Mouse (Mus musculus) CD4-positive helper T cell, adult 2 months (primary cell): ENCODE measurements around the gene Gm10135.

ENCODE experiments used
- DNase-seq: peaks from one replicate; pipeline ENCODE4 v3.0.0-alpha.2; 2012; ENCODE audit warnings: low read depth, missing footprints, low spot score

Gm10135 gene

DNA sequence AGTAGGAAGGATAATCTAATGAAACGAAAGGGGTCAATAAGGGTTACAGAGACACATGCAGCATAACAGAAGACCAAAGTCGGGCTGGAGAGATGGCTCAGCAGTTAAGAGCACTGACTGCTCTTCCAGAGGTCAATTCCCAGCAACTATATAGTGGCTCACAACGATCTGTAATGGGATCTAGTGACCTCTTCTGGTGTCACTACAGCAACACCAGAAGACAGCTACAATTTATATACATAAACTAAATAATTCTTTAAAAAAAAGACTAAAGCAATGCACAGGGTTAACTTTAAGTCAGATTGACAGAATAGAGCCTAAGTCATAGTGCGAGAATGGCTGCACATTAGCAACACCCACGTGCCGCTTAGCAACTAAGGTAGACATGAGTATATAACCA, 14.4 kb downstream of the Gm10135 start:
- no peak for DNase-seq

DNA sequence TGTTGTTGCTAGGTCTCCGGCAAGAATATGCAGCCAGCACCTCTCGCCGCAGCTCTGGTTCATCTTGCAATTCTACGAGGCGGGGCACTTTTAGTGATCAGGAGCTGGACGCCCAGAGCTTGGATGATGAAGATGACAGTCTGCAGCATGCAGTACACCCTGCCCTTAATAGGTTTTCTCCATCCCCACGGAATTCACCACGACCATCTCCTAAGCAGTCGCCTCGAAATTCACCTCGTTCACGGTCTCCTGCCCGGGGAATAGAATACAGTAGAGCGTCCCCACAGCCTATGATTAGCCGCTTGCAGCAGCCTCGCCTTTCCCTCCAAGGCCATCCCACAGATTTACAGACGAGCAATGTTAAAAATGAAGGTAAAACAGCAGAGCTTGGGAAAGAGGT, 17.2 kb downstream of the Gm10135 start:
- no peak for DNase-seq

DNA sequence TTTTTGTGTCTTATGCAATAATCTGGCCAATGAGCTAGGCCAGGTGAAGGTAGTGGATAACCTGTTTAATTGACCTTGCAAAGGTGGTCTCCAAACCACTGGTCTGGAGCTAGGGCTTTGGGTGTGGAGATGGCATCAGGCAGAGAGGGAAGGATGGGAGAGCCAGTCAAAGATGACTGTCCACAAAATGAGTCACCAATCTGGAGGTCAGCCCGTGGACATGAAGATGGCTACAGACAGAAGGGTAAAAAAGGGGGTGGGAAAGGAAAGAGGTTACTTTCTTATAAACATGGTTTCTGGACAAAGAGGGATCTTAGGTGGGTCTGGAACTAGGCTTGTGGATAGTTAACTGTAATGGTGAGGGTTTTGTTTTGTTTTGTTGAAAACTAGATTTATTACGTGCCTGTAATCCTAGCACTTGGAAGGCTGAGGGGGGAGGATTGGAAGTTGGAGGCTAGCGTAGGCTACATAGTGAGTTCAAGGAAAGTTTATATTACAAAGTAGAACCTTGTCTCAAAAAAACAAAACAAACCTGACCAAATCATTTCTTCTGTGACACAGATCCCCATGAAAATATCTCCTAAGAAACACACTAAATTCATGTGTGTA, 20.4 kb downstream of the Gm10135 start:
- no peak for DNase-seq

DNA sequence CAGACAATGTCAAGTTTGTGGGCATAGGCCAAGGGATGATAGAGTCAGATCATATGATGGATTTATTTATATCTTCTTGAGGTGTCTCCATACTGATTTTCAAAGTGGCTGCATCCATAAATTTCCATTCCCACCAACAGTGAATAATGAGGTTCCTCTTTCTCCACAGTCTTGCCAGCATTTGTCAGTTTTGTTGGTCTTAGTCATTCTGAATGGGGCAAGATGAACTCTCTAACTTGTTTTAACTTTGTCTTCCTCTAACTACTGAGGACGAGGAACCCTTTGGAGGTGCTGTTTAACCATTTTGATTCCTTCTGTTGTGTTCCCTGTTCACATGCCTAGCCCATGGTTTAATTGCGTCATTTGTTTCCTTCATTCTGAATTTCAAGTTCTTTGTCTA, 24.2 kb downstream of the Gm10135 start:
- no peak for DNase-seq

DNA sequence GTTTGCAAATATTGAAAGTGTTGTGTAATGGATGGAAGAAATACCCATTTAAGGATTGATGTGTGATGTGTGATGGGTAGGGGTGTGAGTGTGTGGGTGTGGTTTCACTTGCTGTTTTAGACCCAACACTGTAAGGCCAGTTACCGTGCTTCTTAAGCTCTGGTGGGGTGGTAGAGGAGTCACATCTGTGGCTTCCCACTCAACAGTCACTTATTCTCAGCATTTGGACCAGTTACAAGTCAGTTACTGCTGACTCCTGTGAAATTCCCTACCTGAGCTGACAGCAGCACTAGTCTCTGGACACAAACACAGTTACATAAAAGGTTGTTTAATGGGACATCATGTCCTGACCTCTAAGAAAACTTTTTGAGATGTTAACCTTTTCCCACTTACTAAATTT, 26.4 kb downstream of the Gm10135 start:
- DNase-seq: no peak

DNA sequence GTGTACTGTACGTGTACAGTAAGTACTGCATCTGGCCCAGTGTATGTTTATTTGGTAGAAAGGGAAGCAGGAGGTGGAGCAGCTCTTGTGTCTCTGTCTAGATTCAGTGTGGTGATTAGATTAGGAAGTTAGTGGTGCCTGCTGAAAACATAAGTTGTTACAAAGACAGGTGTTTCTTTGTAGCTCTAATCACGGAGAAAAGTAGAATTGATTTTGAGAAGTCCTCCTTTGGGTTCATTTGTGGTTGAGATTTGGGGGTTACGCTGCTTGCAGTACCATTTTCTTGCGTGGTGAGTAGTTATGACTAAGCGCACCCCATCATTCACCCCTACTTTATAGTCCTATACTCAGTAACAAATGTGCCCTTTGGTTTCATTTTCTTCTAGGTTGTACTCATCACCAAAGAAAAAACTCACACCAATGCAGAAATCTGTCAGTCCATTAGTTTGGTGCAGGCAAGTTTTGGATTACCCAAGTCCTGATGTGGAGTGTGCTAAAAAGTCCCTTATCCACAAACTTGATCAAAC, 33.5 kb downstream of the Gm10135 start:
- peak; percentile 48 for DNase-seq

DNA sequence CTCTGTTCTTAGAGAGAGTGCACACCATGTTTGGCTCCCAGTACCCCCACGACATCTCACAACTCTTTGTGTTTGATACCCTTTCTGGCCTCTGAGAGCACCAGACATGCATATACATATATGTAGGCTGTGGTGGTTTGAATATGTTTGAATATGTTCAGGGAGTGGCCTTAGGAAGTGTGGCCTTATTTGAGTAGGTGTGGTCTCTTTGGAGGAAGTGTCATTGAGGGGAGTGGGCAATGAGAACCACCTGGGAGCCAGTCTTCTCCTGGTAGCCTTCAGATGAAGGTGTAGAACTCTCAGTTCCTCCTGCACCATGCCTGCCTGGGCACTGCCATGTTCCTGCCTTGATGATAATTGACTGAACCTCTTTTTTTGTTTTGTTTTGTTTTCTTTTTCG, 35.2 kb downstream of the Gm10135 start:
- DNase-seq: no peak

DNA sequence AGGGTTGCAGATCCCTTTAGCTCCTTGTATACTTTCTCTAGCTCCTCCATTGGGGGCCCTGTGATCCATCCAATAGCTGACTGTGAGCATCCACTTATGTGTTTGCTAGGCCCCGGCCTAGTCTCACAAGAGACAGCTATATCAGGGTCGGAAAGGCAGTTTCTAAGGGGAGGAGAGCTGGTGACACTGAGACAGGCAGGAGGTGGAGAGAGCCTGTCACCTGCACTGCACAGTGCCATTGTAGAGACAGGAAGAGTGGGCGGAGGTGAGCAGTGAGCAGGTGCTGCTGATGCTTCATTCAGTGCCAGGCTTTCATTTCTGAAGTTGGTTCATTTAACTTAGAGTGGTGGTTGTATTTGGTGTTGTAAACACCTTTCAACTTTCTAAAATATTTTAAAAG, 36.1 kb downstream of the Gm10135 start:
- DNase-seq: peak; percentile 71

DNA sequence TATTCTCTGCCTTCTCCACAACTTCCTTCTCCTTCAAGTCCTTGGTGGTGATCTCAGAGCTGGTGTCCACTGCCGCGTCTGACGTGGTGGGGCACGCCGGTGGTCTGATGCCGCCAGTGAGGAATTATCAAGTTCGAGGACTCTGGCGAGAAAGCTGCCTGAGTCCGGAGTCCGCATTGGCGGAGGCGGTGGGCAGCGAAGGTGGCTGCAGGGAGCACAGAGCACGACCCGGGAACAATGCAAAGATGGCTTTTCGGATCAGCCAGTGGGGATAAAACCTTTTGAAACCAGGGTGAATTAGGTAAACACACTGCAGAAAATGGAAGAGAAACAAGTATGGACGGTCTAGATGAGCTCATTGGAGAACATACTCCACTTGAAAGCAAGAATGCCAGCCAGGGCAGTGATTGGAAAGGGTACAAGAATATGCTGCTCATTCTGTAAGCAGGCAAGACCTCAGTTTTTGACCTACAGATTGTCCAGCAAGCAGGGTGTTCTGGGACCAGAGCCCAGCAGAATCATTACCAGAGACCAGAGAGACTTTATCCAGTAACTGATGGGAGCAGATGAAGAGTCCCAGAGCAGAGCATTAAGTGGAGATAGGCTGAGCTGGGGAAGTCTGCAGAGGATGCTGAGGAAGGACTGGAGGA, 41.4 kb downstream of the Gm10135 start:
- DNase-seq: no peak

DNA sequence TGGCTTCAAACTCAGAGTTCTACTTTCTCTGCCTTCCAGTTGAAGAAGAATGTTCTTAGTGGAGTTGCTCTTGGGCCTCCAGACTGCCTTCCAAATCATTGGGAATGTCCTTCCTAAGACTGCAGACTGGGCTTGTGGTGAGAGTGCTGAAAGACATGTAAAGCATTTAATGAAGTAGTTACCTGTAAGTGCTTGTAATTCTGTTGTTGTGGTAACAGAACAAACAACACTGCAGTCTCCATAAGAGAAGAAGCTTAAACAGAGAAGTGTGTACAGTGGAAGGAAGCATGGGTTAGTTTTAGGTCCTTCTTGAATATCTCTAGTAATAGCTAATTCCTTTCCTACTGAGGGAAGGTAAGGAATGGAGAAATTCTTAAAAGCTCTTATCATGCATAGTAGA, 47.4 kb downstream of the Gm10135 start:
- no peak for DNase-seq

DNA sequence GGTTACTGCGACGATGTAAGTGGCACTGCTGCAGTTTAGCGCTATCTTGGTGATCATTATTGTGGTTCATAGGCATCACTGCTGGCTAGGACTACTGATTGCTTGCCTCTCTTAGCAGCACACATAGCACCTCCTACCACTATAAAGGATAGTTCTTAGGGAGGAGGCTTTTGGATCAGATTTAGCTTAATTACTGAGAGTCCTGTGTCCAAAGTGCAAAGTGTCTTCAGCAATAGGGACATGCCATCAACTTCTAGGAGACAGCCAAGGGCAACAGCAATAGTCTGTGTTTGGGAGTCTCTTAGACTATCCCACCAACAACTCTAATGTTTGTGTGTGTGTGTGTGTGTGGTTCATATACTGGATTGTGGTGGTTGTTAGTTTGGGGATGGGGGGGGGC, 51.7 kb downstream of the Gm10135 start:
- DNase-seq: no peak

DNA sequence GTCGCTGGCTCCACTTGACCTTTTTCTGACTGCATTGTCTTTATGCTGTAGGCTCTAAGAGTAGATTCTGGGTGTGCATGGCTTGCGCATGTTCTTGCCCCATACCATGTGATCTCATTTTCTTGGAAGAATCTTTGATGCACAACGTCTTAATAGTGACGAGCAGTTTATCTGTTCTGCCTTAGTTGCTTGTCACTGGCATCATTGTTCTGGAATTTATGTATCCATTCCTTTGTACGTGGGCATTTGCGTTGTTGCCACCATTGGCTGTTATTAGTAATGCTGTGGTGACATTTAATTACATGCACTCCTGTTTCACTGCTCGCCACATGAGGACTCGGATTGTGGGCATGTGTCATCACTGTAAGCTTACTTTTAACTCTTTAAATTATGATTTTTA, 53.3 kb downstream of the Gm10135 start:
- no peak for DNase-seq

GRCm38 (mm10) chr5:72920416-72920815, 54.1 kb downstream of the Gm10135 start:
- DNase-seq: no peak

GRCm38 (mm10) chr5:72916851-72917250, 57.7 kb downstream of the Gm10135 start:
- peak; percentile 59 for DNase-seq

DNA sequence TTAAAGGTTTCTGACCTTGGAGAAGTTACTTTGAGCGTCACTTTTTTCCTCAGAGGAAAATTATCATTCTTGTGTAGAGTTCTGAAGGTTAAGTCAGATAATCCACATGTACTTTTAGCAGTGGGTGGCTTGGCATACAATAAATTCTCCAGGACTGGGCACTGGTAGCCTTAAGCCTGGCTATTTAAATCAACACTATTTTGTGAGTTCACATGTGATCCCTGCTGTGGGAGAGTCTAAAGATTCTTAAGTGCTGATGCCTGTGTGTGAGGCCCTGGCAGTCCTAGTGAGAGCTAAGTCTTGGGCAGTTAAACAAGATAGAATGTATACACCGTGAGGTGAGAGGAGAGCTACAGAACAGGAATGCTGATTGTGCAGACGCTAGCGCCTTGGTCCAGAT, 58.5 kb downstream of the Gm10135 start:
- no peak for DNase-seq
